Mouse (Mus musculus): Measurements from ENCODE around the gene Usp43.

DNA sequence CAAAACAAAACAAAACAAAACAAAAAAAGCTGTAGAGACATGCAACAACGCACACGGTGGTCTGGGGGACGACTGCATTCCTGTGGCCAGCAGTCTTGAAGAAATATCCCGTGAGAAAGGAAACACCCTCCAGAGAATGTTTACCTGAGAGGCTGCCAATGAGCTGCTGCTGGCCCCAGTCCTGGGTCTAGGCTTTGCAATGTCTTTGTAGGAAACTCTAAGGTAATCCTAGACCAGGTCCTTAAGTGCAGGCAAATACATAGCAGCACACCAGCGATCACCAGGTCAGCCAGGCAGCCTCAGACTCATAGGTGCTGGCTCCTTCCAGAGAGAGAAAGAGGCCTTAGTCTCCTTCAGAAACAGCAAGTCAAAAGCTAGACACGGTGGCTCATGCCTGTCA is 68.0 kb downstream of the Usp43 start:
- TF ChIP-seq CTCF (IDR thresholded peaks at IDR 0.05; ENCODE audit: borderline replicate concordance, control insufficient read depth, extremely low read depth, insufficient read depth, low read length, poor library complexity) (no peak), POLR2A (IDR thresholded peaks at IDR 0.05; ENCODE audit: control insufficient read depth, extremely low read depth, insufficient read depth, low read length, poor library complexity) (no peak)
